Mouse (Mus musculus) liver, embryonic 14.5 days (tissue): ENCODE data around the gene Espn.

ENCODE experiments used
- CTCF ChIP-seq: IDR thresholded peaks from 2 replicates; pipeline ENCODE4 v1.5.1; 2016; ENCODE audit warnings: antibody characterized with exemption, low read depth, control low read depth
- EP300 ChIP-seq: IDR thresholded peaks from 2 replicates; pipeline ENCODE4 v1.6.1; 2016; ENCODE audit warnings: antibody characterized with exemption, low read depth

DNA sequence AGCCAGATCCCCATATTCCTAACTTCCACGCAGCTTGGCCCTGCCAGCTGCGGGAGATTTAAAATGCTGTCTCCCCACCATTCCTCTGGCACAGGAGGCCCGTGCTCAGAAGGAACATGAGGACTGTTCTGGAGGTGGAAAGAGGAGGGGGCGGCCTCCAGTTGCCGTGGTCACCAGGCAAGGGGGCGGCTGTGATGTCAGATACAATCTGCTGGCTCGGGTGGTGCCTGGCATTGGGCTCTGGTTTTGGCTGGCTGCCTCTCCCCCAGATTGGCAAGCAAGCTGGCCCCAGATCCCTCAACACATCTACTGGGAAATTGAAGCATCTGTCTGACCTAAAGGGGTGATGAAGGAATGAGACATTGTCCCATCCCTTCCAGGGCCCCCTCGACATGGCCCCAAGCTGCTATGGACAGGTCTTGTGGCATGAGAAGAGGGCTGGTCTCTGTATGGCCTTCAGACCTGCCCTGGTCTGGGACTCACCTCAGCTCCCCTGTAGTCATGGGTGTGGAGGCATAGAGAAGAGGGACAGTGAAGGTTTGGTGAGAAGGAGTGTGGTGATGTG lies 63.5 kb downstream of the Espn start:
- no peak for TF ChIP-seq CTCF
- TF ChIP-seq EP300, result no peak
